Mouse (Mus musculus): ENCODE data around the gene Cplx2. TPM values are rescaled to one million over a fixed set of nuclear protein-coding genes. Genes with fewer than 3 reads are reported as not detected.
A peak's percentile ranks its signal among the peaks of the same experiment; 100 is the strongest.

Cplx2 gene
- polyA plus RNA-seq, 1 experiment from 2014 or later = 1.5 TPM

DNA sequence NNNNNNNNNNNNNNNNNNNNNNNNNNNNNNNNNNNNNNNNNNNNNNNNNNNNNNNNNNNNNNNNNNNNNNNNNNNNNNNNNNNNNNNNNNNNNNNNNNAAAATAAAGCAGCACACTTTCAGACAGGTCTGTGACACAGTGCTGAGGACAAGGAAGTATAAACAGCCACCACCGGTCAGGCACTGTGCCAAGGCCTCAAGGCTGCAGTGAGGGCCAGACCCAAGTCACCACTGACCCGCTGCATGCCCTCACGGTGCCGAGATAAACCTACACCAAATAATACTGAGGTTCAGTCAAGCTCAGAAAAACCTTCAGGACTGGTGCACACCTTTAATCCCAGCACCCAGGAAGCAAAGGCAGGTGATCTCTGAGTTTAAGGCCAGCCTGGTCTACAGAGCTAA, 13.7 kb upstream of the Cplx2 start:
- Histone ChIP-seq H3K36me3 (ENCODE audit: control insufficient read depth, insufficient read depth, low read length) (no peaks in the 10 kb centered on the region), H3K4me1 (replicated peaks; ENCODE audit: control insufficient read depth, insufficient read depth, low read length) (no peaks in the 10 kb centered on the region), H3K9me3 (ENCODE audit: control insufficient read depth, low read length) (no peaks in the 10 kb centered on the region), H3K27ac (ENCODE audit: low read depth, low read length) (no peak overlapping the region), H3K27me3 (replicated peaks; ENCODE audit: control insufficient read depth, insufficient read depth, low read length) (no peaks in the 10 kb centered on the region), H3K4me3 (ENCODE audit: low read depth, low read length) (no peak overlapping the region), H3K4me2 (no peak overlapping the region), H3K9ac (ENCODE audit: low read depth, low read length) (no peak overlapping the region)
- ATAC-seq (replicated peaks; ENCODE audit: low FRiP score) = no peak
- 73% methylated on average over 4 of the region's 4 CpGs for WGBS
- no peak for DNase-seq (ENCODE audit: low spot score)

DNA sequence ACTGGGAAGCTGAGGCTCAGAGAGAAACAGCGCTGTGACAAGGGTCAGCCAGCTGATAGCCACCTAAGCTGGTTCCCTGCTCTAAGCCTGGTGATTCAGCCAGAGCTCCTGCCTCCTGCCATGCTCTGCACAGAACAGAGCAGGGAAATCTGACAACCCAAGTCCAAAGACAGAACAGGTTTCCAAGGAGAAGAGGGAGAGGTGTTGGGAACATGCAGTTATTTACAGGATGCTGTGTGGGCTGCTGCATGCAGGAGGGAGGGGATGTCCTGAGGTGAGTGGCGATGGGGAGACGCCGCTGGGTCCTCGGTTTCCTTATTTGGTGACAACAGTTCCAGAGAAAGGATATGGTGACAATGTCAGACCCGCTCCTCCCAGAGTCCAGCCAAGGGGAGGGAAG, 12.0 kb upstream of the Cplx2 start:
- Histone ChIP-seq H3K9ac (ENCODE audit: low read depth, low read length) (no peak overlapping the region), H3K36me3 (ENCODE audit: control insufficient read depth, insufficient read depth, low read length) (no peaks in the 10 kb centered on the region), H3K4me2 (no peak overlapping the region), H3K9me3 (ENCODE audit: control insufficient read depth, low read length) (no peaks in the 10 kb centered on the region), H3K27ac (ENCODE audit: low read depth, low read length) (no peak overlapping the region), H3K4me3 (ENCODE audit: low read depth, low read length) (no peak overlapping the region), H3K4me1 (replicated peaks; ENCODE audit: control insufficient read depth, insufficient read depth, low read length) (no peaks in the 10 kb centered on the region), H3K27me3 (replicated peaks; ENCODE audit: control insufficient read depth, insufficient read depth, low read length) (no peaks in the 10 kb centered on the region)
- DNase-seq (ENCODE audit: low spot score) (no peak), ATAC-seq (replicated peaks; ENCODE audit: low FRiP score) (no peak)
- 84% methylated on average over 6 of the region's 6 CpGs for WGBS

DNA sequence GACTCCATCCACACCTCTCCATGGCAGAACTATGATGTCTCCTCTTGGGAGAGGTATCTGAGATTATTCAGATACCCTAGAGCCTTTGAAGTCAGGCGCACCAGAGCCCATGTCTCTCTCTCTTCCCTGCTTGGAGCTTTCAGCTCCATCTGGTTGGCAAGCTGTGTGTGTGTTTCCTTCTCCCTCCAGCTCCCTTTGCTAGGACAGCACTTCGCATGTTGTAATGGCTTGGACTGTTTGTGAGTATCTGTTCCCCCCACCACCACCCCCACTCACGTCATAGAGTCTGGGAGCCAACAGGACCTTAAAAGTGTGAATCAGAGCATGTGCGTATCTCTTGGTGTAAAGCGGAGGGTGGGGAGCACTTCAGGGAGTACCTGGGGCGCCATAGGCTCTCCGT, 6.5 kb upstream of the Cplx2 start:
- Histone ChIP-seq H3K4me1 (replicated peaks; ENCODE audit: control insufficient read depth, insufficient read depth, low read length) (no peaks in the 10 kb centered on the region), H3K36me3 (ENCODE audit: control insufficient read depth, insufficient read depth, low read length) (no peaks in the 10 kb centered on the region), H3K4me2 (no peak overlapping the region), H3K27me3 (replicated peaks; ENCODE audit: control insufficient read depth, insufficient read depth, low read length) (no peaks in the 10 kb centered on the region; the same call in 1 of the 2 replicates), H3K27ac (ENCODE audit: low read depth, low read length) (no peak overlapping the region), H3K9me3 (ENCODE audit: control insufficient read depth, low read length) (no peaks in the 10 kb centered on the region), H3K9ac (ENCODE audit: low read depth, low read length) (no peak overlapping the region), H3K4me3 (ENCODE audit: low read depth, low read length) (no peak overlapping the region)
- WGBS = 74% methylated on average over 7 of the region's 7 CpGs
- DNase-seq (ENCODE audit: low spot score) (no peak), ATAC-seq (replicated peaks; ENCODE audit: low FRiP score) (no peak)

DNA sequence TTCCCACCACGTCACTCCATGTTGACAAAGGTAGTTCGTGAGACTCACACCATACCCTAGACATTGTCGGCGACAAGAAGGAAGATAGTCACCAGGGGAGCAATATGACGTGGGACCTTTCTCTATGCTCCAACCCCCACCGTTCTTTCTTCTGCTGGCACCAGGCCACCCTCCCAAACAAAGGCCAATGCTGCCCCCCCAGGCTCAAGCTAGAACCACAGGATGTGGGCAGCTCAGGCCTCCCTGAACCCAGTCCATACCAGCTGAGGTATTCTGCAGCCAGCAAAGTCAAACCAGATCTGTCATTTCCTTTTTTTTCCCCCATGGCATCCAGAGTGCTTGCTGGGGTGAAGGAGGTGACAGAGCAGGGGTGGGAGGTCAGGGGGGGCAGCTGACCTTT, 3.4 kb upstream of the Cplx2 start:
- no peak for DNase-seq (ENCODE audit: low spot score)
- WGBS = 64% methylated on average over 6 of the region's 6 CpGs

DNA sequence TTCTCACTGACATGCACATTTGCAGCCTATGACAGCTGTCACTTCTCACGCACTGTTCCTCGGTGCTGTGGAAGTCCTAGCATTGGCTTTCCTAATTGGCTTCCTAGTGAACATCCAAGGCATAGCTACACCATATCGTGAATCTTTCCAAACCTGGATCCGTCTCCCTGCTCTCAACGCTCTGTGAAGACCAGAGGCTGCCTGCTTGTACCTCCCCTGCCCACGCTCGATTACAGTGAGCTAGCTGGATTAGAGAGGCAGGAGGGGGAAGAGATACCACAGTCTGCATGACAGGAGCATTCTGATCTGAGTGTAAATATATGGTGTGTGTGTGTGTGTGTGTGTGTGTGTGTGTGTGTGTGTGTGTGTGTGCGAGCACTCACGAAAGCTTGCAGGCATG, 3.0 kb upstream of the Cplx2 start:
- Histone ChIP-seq H3K36me3 (ENCODE audit: control insufficient read depth, insufficient read depth, low read length) (no peaks in the 10 kb centered on the region), H3K4me2 (no peak overlapping the region), H3K27ac (ENCODE audit: low read depth, low read length) (no peak overlapping the region), H3K9ac (ENCODE audit: low read depth, low read length) (no peak overlapping the region), H3K27me3 (replicated peaks; ENCODE audit: control insufficient read depth, insufficient read depth, low read length) (peaks cover 25% of the 10 kb centered on the region), H3K9me3 (ENCODE audit: control insufficient read depth, low read length) (no peaks in the 10 kb centered on the region), H3K4me1 (replicated peaks; ENCODE audit: control insufficient read depth, insufficient read depth, low read length) (peaks cover 8% of the 10 kb centered on the region), H3K4me3 (ENCODE audit: low read depth, low read length) (no peak overlapping the region)
- WGBS = 76% methylated on average over 9 of the region's 9 CpGs
- ATAC-seq (replicated peaks; ENCODE audit: low FRiP score) (no peak), DNase-seq (ENCODE audit: low spot score) (no peak)

More for the DNA sequence above, 3.4 kb upstream of the Cplx2 start:
- peaks cover 8% of the 10 kb centered on the region for H3K4me1 ChIP-seq (replicated peaks; ENCODE audit: control insufficient read depth, insufficient read depth, low read length)
- no peaks in the 10 kb centered on the region for H3K9me3 ChIP-seq (ENCODE audit: control insufficient read depth, low read length)
- no peak overlapping the region for H3K4me3 ChIP-seq (ENCODE audit: low read depth, low read length)
- H3K36me3 ChIP-seq (ENCODE audit: control insufficient read depth, insufficient read depth, low read length) = no peaks in the 10 kb centered on the region
- H3K27me3 ChIP-seq (replicated peaks; ENCODE audit: control insufficient read depth, insufficient read depth, low read length) = peaks cover 25% of the 10 kb centered on the region
- ATAC-seq (replicated peaks; ENCODE audit: low FRiP score) = no peak
- H3K4me2 ChIP-seq = no peak overlapping the region
- no peak overlapping the region for H3K9ac ChIP-seq (ENCODE audit: low read depth, low read length)
- H3K27ac ChIP-seq (ENCODE audit: low read depth, low read length) = no peak overlapping the region

DNA sequence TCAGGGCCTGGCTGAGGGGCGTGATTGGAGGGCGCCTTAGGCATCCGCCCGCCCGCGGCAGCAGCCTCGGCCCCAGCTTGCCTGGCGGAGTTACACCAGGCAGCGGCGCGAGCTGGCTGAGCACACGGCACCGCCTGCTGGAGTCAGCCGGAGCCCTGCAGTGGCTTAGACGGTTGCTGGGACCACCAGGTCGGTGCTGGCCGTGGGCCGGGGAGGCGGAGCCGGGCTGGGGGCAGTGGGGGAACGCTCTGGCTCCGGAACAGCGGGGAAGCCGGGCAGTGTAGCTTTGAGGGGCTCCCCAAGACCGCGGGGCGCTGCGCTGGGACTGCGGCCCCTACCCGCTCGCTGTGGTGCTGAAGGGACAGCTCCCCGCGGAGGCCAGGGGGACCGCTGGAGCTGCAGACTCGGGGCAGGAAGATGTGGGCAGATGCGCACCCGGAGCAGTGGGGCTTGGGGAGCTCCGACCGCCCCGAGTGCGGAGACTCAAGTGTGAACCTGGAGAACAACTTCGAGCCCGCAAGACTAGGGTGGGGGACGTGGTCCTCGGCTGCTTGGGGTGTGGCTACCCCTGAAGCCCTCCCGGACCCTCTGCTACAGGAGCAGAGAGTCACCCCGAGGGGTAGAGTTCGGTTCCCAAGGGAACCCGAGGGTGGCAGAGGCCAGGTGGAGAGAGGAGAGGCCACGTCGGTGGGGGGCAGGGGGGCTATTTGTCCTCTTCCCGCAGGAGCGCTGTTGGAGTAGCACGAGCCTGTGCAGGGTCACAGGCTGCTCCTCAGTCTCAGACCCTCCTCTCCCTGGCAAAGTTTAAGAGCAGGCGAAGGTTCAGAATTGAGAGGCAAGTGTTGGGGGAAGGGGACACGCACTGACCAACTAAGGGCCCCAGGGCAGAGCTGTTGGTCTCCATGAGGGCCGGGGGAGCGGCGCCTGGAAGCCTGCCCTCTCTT, 510 bp downstream of the Cplx2 start:
- H3K27me3 ChIP-seq (replicated peaks; ENCODE audit: control insufficient read depth, insufficient read depth, low read length) = peaks cover 25% of the 10 kb centered on the region
- H3K27ac ChIP-seq (ENCODE audit: low read depth, low read length) = no peak overlapping the region
- peak overlapping the region; percentile 51 for H3K4me2 ChIP-seq
- H3K36me3 ChIP-seq (ENCODE audit: control insufficient read depth, insufficient read depth, low read length) = no peaks in the 10 kb centered on the region
- H3K4me3 ChIP-seq (ENCODE audit: low read depth, low read length) = peak overlapping the region; percentile 13
- DNase-seq (ENCODE audit: low spot score) = peak; percentile 92
- ATAC-seq (replicated peaks; ENCODE audit: low FRiP score) = peak; percentile 49
- H3K9ac ChIP-seq (ENCODE audit: low read depth, low read length) = no peak overlapping the region
- peaks cover 8% of the 10 kb centered on the region for H3K4me1 ChIP-seq (replicated peaks; ENCODE audit: control insufficient read depth, insufficient read depth, low read length)
- no peaks in the 10 kb centered on the region for H3K9me3 ChIP-seq (ENCODE audit: control insufficient read depth, low read length)
- 2% methylated on average over 59 of the region's 59 CpGs for WGBS

DNA sequence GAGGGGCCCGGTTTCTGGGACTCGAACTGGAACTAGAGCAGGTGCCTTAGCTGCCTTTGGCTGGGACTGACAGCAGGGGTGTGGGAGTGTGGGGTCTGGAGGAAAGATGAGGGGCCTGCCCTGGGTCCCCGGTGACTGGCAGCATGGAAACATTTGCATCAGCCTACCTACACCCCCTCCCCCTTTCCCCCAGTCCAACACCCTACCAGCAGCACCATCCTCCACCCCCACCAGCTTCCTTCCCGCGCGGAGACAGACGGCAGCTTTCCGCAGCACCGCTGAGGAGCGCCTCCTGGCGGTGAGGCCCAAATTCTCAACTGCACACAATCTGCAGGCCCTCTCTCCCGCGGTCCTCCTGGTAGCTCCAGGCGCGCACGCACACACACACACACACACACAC, 1.5 kb downstream of the Cplx2 start:
- H3K4me2 ChIP-seq = peak overlapping the region; percentile 51; the same call in 1 of the 2 replicates
- DNase-seq (ENCODE audit: low spot score) (peak; percentile 49), ATAC-seq (replicated peaks; ENCODE audit: low FRiP score) (no peak)
- H3K36me3 ChIP-seq (ENCODE audit: control insufficient read depth, insufficient read depth, low read length) = no peaks in the 10 kb centered on the region
- H3K27me3 ChIP-seq (replicated peaks; ENCODE audit: control insufficient read depth, insufficient read depth, low read length) = peaks cover 25% of the 10 kb centered on the region
- no peak overlapping the region for H3K9ac ChIP-seq (ENCODE audit: low read depth, low read length)
- peaks cover 8% of the 10 kb centered on the region for H3K4me1 ChIP-seq (replicated peaks; ENCODE audit: control insufficient read depth, insufficient read depth, low read length)
- H3K27ac ChIP-seq (ENCODE audit: low read depth, low read length) = no peak overlapping the region
- 5% methylated on average over 16 of the region's 16 CpGs for WGBS
- H3K9me3 ChIP-seq (ENCODE audit: control insufficient read depth, low read length) = no peaks in the 10 kb centered on the region
- H3K4me3 ChIP-seq (ENCODE audit: low read depth, low read length) = no peak overlapping the region

DNA sequence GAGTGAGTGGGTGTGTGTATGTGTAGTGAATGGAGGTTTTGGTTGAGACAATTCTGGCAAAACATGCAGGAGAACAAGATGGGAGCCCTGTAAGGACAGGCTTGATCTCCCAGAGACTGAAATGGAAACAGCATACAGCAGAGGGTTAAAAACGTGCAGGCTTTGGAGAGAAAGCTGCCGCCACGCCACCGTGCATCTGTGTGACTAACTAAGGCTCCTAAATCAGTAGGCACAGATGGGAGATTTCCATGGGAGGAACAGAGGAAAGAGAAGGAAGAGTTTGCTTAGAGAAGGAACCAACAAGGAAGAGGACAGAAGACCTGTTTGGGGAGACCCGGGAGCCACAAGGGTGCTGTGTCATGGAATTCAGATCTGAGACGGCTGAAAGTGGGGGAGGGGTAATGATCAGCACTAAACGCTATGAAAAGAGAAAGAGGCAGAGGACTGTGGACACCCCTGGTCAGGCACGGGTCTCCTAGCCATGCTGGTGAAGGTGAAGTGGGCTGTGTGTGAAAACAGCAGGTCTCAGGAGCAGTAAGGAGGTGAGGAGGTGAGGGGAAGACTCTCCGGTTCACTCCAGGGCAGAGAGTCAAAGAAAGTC, 3.1 kb downstream of the Cplx2 start:
- no peak for DNase-seq (ENCODE audit: low spot score)
- no peaks in the 10 kb centered on the region for H3K36me3 ChIP-seq (ENCODE audit: control insufficient read depth, insufficient read depth, low read length)
- no peak for ATAC-seq (replicated peaks; ENCODE audit: low FRiP score)
- H3K9me3 ChIP-seq (ENCODE audit: control insufficient read depth, low read length) = no peaks in the 10 kb centered on the region
- no peak overlapping the region for H3K4me2 ChIP-seq
- H3K4me3 ChIP-seq (ENCODE audit: low read depth, low read length) = no peak overlapping the region
- peaks cover 25% of the 10 kb centered on the region for H3K27me3 ChIP-seq (replicated peaks; ENCODE audit: control insufficient read depth, insufficient read depth, low read length)
- no peak overlapping the region for H3K27ac ChIP-seq (ENCODE audit: low read depth, low read length)
- no peak overlapping the region for H3K9ac ChIP-seq (ENCODE audit: low read depth, low read length)
- peaks cover 8% of the 10 kb centered on the region for H3K4me1 ChIP-seq (replicated peaks; ENCODE audit: control insufficient read depth, insufficient read depth, low read length)
- 47% methylated on average over 9 of the region's 9 CpGs for WGBS

All from liver, embryonic 11.5 days (tissue).